Mouse (Mus musculus) midbrain, embryonic 11.5 days (tissue): ENCODE measurements around the gene Fbxl16. TPM values are rescaled to one million over a fixed set of nuclear protein-coding genes. Genes with fewer than 3 reads are reported as not detected.

Experiments
- ATAC-seq: fragments of 200-750 bp; cut with Nextera tagmentation; 2 replicates; pipeline ENCODE4 v1.8.0; 2017; ENCODE audit warnings: moderate TSS enrichment, moderate library complexity; ENCODE audit not compliant: low FRiP score
- DNase-seq: peaks from one replicate; pipeline ENCODE4 v3.0.0; 2015; ENCODE audit warnings: low spot score; ENCODE audit errors: missing footprints
- H3K27ac ChIP-seq: fragments of 300-500 bp; sonication (generic); 2 replicates; pipeline ENCODE4 v1.5.1; 2014; ENCODE audit warnings: low read depth, low read length
- H3K27me3 ChIP-seq: fragments of 300-500 bp; sonication (generic); 2 replicates; pipeline ENCODE4 v1.6.1; 2014; ENCODE audit warnings: mild to moderate bottlenecking, low read length, moderate library complexity, mixed read lengths; ENCODE audit not compliant: control insufficient read depth, insufficient read depth
- H3K36me3 ChIP-seq: fragments of 300-500 bp; sonication (generic); 2 replicates; pipeline ENCODE4 v1.6.1; 2014; ENCODE audit warnings: mild to moderate bottlenecking, low read length, moderate library complexity, mixed read lengths; ENCODE audit not compliant: control insufficient read depth, insufficient read depth
- H3K4me1 ChIP-seq: fragments of 300-500 bp; sonication (generic); 2 replicates; pipeline ENCODE4 v1.6.1; 2014; ENCODE audit warnings: low read length; ENCODE audit not compliant: control insufficient read depth, insufficient read depth
- H3K4me2 ChIP-seq: fragments of 300-500 bp; sonication (generic); 2 replicates; pipeline ENCODE4 v1.6.1; 2014; ENCODE audit warnings: mild to moderate bottlenecking, moderate library complexity
- H3K4me3 ChIP-seq: fragments of 300-500 bp; sonication (generic); 2 replicates; pipeline ENCODE4 v1.5.1; 2014; ENCODE audit warnings: low read depth, low read length
- H3K9ac ChIP-seq: fragments of 300-500 bp; sonication (generic); 2 replicates; pipeline ENCODE4 v1.6.1; 2014; ENCODE audit warnings: low read length
- H3K9me3 ChIP-seq: fragments of 300-500 bp; sonication (generic); 2 replicates; pipeline ENCODE4 v1.6.1; 2016; ENCODE audit warnings: low read length; ENCODE audit not compliant: control insufficient read depth
- WGBS: fragments of 180-500 bp; shearing (Covaris S2); extraction: QIAGEN DNeasy Blood & Tissue Kit; methylation state at CpG from one replicate; pipeline ENCODE4 v1.1.7; 2014; 5-methylcytosine and 5-hydroxymethylcytosine counted together
- polyA plus RNA-seq: library from polyadenylated mRNA; unstranded; fragments of >200 nt; fragmentation: Nextera tagmentation; extraction: Ambion mirVana; gene quantifications from 2 replicates; pipeline ENCODE4 v1.2.1, GENCODE M21; 2014

The Fbxl16 gene
- polyA plus RNA-seq, 1 experiment from 2014 or later: 11.2 TPM

- H3K36me3 ChIP-seq: peaks cover 12% of the 10 kb centered on the region
- DNase-seq (no peak), ATAC-seq (no peak)
- 91% methylated on average over 5 of the region's 5 CpGs for WGBS
- no peaks in the 10 kb centered on the region for H3K27me3 ChIP-seq
- H3K9ac ChIP-seq: no peak overlapping the region
- no peak overlapping the region for H3K4me3 ChIP-seq
- no peak overlapping the region for H3K4me2 ChIP-seq
- H3K4me1 ChIP-seq: peaks cover 4% of the 10 kb centered on the region; the same call in 1 of the 2 replicates
- no peaks in the 10 kb centered on the region for H3K9me3 ChIP-seq
- H3K27ac ChIP-seq: no peak overlapping the region
Observed at GRCm38 (mm10) chr17:25777948-25778347, 30.9 kb upstream of the Fbxl16 start.

- no peaks in the 10 kb centered on the region for H3K9me3 ChIP-seq
- H3K9ac ChIP-seq: no peak overlapping the region
- WGBS: 84% methylated on average over 6 of the region's 6 CpGs
- H3K4me3 ChIP-seq: no peak overlapping the region
- DNase-seq (no peak), ATAC-seq (no peak)
- no peak overlapping the region for H3K4me2 ChIP-seq
- peaks cover 20% of the 10 kb centered on the region for H3K36me3 ChIP-seq
- H3K27me3 ChIP-seq: no peaks in the 10 kb centered on the region
- H3K4me1 ChIP-seq: peaks cover 18% of the 10 kb centered on the region
- no peak overlapping the region for H3K27ac ChIP-seq
Observed at GRCm38 (mm10) chr17:25781339-25781738, 27.5 kb upstream of the Fbxl16 start.

- H3K9ac ChIP-seq: no peak overlapping the region
- H3K4me1 ChIP-seq: peaks cover 18% of the 10 kb centered on the region
- no peak overlapping the region for H3K27ac ChIP-seq
- H3K4me2 ChIP-seq: no peak overlapping the region
- H3K4me3 ChIP-seq: no peak overlapping the region
- DNase-seq (no peak), ATAC-seq (no peak)
- 84% methylated on average over 7 of the region's 7 CpGs for WGBS
- no peaks in the 10 kb centered on the region for H3K27me3 ChIP-seq
- H3K36me3 ChIP-seq: peaks cover 20% of the 10 kb centered on the region
- H3K9me3 ChIP-seq: no peaks in the 10 kb centered on the region
Observed at GRCm38 (mm10) chr17:25783086-25783485, 25.8 kb upstream of the Fbxl16 start.

GRCm38 (mm10) chr17:25783861-25784574 lies 24.9 kb upstream of the Fbxl16 start:
- peak overlapping the region; percentile 66 for H3K4me3 ChIP-seq
- H3K9me3 ChIP-seq: no peaks in the 10 kb centered on the region
- H3K4me2 ChIP-seq: peak overlapping the region; percentile 57
- no peaks in the 10 kb centered on the region for H3K27me3 ChIP-seq
- no peak overlapping the region; the same call in 1 of the 2 replicates for H3K27ac ChIP-seq
- H3K9ac ChIP-seq: peak overlapping the region; percentile 89
- peaks cover 18% of the 10 kb centered on the region for H3K4me1 ChIP-seq
- 88% methylated on average over 15 of the region's 15 CpGs for WGBS
- ATAC-seq: no peak
- DNase-seq: no peak
- peaks cover 20% of the 10 kb centered on the region for H3K36me3 ChIP-seq

GRCm38 (mm10) chr17:25785281-25785745 lies 23.6 kb upstream of the Fbxl16 start, which contains the start of gene Haghl:
Haghl (minus strand) TSS chr17:25785673.
- WGBS: 0% methylated on average over 23 of the region's 23 CpGs
- H3K4me3 ChIP-seq: peak within 1 kb of the TSS; percentile 66
- H3K9ac ChIP-seq: peak within 1 kb of the TSS; percentile 89
- no peaks in the 10 kb centered on the region for H3K9me3 ChIP-seq
- peaks cover 18% of the 10 kb centered on the region for H3K4me1 ChIP-seq
- peak within 1 kb of the TSS; percentile 73 for H3K27ac ChIP-seq
- peaks cover 22% of the 10 kb centered on the region for H3K36me3 ChIP-seq
- no peaks in the 10 kb centered on the region for H3K27me3 ChIP-seq
- H3K4me2 ChIP-seq: peak within 1 kb of the TSS; percentile 57
- DNase-seq: peak; percentile 100
- peak; percentile 85 for ATAC-seq

- peaks cover 22% of the 10 kb centered on the region for H3K36me3 ChIP-seq
- no peaks in the 10 kb centered on the region for H3K27me3 ChIP-seq
- peak within 1 kb of the TSS; percentile 73 for H3K27ac ChIP-seq
- no peaks in the 10 kb centered on the region for H3K9me3 ChIP-seq
- peak within 1 kb of the TSS; percentile 89 for H3K9ac ChIP-seq
- H3K4me1 ChIP-seq: peaks cover 25% of the 10 kb centered on the region
- peak within 1 kb of the TSS; percentile 66 for H3K4me3 ChIP-seq
- WGBS: 89% methylated on average over 3 of the region's 3 CpGs
- DNase-seq: no peak
- peak within 1 kb of the TSS; percentile 57 for H3K4me2 ChIP-seq
- no peak for ATAC-seq
Observed at GRCm38 (mm10) chr17:25786280-25786679, 22.6 kb upstream of the Fbxl16 start, which contains the start of gene Ccdc78. Ccdc78 (plus strand) TSS chr17:25786580.

- WGBS: 95% methylated on average over 9 of the region's 9 CpGs
- no peak overlapping the region for H3K4me2 ChIP-seq
- H3K27me3 ChIP-seq: no peaks in the 10 kb centered on the region
- H3K27ac ChIP-seq: no peak overlapping the region
- ATAC-seq (no peak), DNase-seq (no peak)
- no peaks in the 10 kb centered on the region for H3K9me3 ChIP-seq
- H3K36me3 ChIP-seq: peaks cover 20% of the 10 kb centered on the region
- H3K4me3 ChIP-seq: no peak overlapping the region
- no peak overlapping the region for H3K9ac ChIP-seq
- peaks cover 28% of the 10 kb centered on the region for H3K4me1 ChIP-seq
Observed at GRCm38 (mm10) chr17:25786781-25787504, 21.9 kb upstream of the Fbxl16 start.

GRCm38 (mm10) chr17:25791320-25791842 lies 17.5 kb upstream of the Fbxl16 start:
- Histone ChIP-seq H3K4me1 (peaks cover 48% of the 10 kb centered on the region), H3K27ac (peak overlapping the region; percentile 75; the same call in 1 of the 2 replicates), H3K36me3 (0 out of 2 replicates have a peak, but pooled peaks cover 2% of the 10 kb centered on the region), H3K27me3 (no peaks in the 10 kb centered on the region), H3K4me3 (peak overlapping the region; percentile 82), H3K9ac (peak overlapping the region; percentile 87), H3K9me3 (no peaks in the 10 kb centered on the region), H3K4me2 (peak overlapping the region; percentile 98)
- DNase-seq (no peak), ATAC-seq (0 out of 2 replicates have a peak, but pooled peaks have one; percentile 0)
- WGBS: 27% methylated on average over 19 of the region's 19 CpGs
